Mouse (Mus musculus): ENCODE results near the gene Cenpb. TPM values are rescaled to one million over a fixed set of nuclear protein-coding genes. Genes with fewer than 3 reads are reported as not detected.

Cenpb gene
- polyA plus RNA-seq, 1 experiment = 55.0 TPM

DNA sequence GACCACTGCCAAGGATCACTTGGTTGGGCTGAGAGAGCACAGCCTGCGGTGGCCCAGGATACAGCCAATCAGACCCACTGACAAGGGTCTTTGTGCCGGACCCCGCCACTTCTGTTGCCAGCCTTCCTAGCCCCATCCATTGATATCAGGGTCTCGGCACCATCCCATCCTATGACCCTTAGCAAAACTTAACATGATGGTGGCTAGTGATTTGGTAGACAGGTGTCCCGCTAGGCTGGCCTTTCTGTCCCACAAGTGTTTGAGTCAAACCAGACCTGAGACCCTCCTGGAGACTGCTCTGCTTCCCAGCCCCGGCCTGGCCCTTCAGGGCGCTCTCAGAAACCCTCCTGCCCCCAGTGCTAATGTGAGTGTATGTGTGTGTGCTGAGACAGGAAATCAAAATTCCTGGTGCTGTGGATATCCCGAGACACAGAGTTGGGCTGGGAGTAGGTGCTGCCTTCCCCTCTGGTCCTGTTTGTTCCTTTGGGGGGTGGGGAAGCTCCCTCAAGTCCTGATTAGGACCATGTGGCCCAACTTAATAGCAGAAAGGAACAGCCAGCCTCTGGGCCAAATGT, 45.0 kb downstream of the Cenpb start:
- Histone ChIP-seq H3K4me1 (ENCODE audit: control insufficient read depth, insufficient read depth, low read length) (no peaks in the 10 kb centered on the region), H3K4me3 (ENCODE audit: insufficient read depth, low read length) (no peak overlapping the region), H3K27ac (ENCODE audit: insufficient read depth, low read length) (no peak overlapping the region)
- no peak for TF ChIP-seq CTCF (IDR thresholded peaks at IDR 0.05; ENCODE audit: borderline replicate concordance, insufficient read depth, low read length)
- TF ChIP-seq POLR2A (IDR thresholded peaks at IDR 0.05; ENCODE audit: low read depth, low read length) = no peak

DNA sequence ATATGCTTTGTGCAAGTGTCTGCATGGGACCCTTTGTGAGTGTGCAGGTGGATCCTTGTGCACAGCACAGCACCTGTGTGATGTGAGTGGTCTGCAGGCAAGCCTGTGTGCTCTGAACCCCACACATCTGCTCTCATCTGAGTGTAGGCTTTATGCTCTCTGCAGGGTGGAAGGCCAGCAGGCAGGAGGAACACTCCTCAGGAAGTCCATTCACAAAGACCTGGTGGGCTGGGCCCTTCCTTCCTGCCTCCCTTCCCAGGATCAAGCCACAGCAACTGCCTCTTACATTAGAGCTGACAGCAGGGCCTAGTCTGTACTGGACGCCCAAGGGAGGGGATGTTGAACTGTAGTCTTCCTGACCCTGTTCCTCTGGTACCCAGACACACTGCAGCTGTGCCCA, 45.5 kb downstream of the Cenpb start:
- Histone ChIP-seq H3K4me1 (ENCODE audit: control insufficient read depth, insufficient read depth, low read length) (no peaks in the 10 kb centered on the region), H3K27ac (ENCODE audit: insufficient read depth, low read length) (no peak overlapping the region), H3K4me3 (ENCODE audit: insufficient read depth, low read length) (no peak overlapping the region)
- no peak for TF ChIP-seq POLR2A (IDR thresholded peaks at IDR 0.05; ENCODE audit: low read depth, low read length)
- no peak for TF ChIP-seq CTCF (IDR thresholded peaks at IDR 0.05; ENCODE audit: borderline replicate concordance, insufficient read depth, low read length)

DNA sequence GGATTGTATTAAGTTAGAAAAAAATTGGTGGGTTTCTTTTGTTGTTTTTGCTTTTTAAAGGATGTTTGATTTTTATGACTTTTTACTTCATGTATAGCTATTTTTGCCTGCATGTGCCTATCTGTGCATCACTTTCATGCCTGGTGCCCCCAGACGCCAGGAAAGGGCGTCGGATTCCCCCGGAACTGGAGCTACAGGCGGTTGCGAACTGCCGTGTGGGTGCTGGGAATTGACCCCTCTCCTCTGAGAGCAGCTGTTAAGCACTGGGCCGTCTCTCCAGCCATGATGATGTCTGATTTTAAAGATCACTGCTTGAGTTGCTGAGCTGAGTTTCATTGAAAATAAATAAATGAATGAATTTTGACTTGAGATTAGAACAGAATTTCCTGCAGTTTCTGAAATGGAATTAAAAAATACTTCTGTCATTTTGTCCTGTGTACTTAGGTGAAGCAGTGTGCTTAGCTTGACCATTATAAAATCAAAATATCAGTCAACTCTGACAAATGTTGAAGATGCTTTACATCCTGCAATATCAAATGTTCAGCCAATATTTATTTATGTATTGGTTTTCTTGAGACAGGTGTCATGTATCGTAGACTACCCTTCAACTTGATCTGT, 46.8 kb downstream of the Cenpb start, which contains the start of gene Gm11037:
TSS of gene Gm11037 (plus strand) at position 568 of the 618 bp plus-strand sequence.
- no peak within 1 kb of the TSS for H3K27ac ChIP-seq (ENCODE audit: insufficient read depth, low read length)
- TF ChIP-seq POLR2A (IDR thresholded peaks at IDR 0.05; ENCODE audit: low read depth, low read length) (no peak), CTCF (IDR thresholded peaks at IDR 0.05; ENCODE audit: borderline replicate concordance, insufficient read depth, low read length) (no peak)
- no peaks in the 10 kb centered on the region for H3K4me1 ChIP-seq (ENCODE audit: control insufficient read depth, insufficient read depth, low read length)
- H3K4me3 ChIP-seq (ENCODE audit: insufficient read depth, low read length) = no peak within 1 kb of the TSS

DNA sequence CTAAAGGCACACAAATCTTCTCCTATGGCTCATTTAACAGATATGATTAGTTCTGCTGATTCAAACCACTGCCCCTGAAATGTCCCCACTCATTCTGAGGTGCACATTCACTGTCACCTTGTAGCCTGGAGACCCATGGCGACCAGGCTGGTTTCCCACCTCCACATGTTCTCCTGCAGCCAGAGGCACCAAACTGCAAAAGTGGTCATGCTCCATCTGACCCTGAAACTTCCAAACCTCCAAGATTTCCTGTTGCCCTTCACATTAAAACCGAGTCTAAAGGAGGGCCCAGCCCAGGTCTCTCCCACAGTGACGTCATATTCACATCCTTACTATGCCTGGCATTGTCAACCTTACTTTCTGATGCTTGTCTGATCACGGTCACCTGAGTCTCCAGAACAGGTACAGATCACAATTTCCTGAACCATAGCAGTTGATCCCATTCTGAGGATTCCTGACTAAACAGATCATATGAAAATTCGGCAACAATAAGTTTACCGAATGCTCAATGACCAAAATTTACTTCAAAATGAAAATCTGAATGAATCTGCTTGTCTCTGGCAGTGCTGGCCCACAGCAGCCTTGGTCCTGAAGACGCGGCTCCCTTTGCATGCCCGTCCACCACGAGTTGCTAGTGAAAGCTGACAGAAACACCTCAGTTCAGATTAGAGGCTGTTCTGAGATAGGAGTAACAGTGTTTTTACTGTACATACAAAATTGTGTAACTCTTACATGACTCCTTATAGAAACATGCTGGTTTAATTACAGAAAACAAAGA, 47.6 kb downstream of the Cenpb start:
- no peaks in the 10 kb centered on the region; the same call in 1 of the 2 replicates for H3K4me1 ChIP-seq (ENCODE audit: control insufficient read depth, insufficient read depth, low read length)
- TF ChIP-seq POLR2A (IDR thresholded peaks at IDR 0.05; ENCODE audit: low read depth, low read length) = no peak
- TF ChIP-seq CTCF (IDR thresholded peaks at IDR 0.05; ENCODE audit: borderline replicate concordance, insufficient read depth, low read length) = no peak
- H3K4me3 ChIP-seq (ENCODE audit: insufficient read depth, low read length) = no peak overlapping the region
- H3K27ac ChIP-seq (ENCODE audit: insufficient read depth, low read length) = no peak overlapping the region

DNA sequence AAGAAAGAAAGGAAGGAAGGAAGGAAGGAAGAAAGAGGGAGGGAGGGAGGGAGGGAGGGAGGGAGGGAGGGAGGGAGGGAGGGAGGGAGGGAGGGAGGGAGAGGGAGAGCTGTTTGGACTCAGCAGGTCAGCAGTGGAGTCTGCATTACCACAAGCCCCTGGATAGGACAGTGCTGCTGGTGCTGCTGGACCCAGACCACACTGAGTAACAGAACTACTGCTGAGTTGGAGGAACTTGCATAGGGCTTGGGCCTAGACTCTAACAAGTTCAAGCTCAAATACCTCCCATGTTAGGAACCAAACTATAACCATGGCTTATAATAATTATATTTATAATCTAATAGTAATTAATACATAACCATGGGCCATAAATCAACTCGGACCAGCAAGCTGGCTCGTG, 49.0 kb downstream of the Cenpb start:
- H3K4me1 ChIP-seq (ENCODE audit: control insufficient read depth, insufficient read depth, low read length) = no peaks in the 10 kb centered on the region; the same call in 1 of the 2 replicates

DNA sequence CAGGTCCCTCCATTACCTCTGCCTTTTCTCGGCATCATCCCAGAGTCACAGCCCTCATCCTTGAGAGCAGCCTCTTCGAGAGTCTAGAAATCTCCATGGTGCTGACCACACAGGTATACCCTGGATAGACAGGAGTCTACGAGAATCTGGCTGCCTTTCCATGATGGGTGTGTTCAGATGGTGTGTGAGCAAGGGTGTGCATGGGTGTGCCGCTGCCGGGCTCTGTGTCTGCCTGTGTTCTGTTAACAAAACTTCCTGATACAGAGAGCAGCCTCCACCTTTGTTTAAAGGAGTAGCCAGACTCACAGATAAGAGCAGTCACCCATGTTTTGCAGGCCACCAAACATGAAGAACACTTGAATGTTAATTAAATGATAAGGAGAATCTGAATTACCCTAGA, 50.0 kb downstream of the Cenpb start:
- TF ChIP-seq CTCF (IDR thresholded peaks at IDR 0.05; ENCODE audit: borderline replicate concordance, insufficient read depth, low read length) (no peak), POLR2A (IDR thresholded peaks at IDR 0.05; ENCODE audit: low read depth, low read length) (no peak)
- Histone ChIP-seq H3K4me1 (ENCODE audit: control insufficient read depth, insufficient read depth, low read length) (no peaks in the 10 kb centered on the region; the same call in 1 of the 2 replicates), H3K27ac (ENCODE audit: insufficient read depth, low read length) (no peak overlapping the region), H3K4me3 (ENCODE audit: insufficient read depth, low read length) (no peak overlapping the region)

More for the DNA sequence above, 49.0 kb downstream of the Cenpb start:
- Histone ChIP-seq H3K4me3 (ENCODE audit: insufficient read depth, low read length) (no peak overlapping the region), H3K27ac (ENCODE audit: insufficient read depth, low read length) (no peak overlapping the region)
- no peak for TF ChIP-seq POLR2A (IDR thresholded peaks at IDR 0.05; ENCODE audit: low read depth, low read length)
- no peak for TF ChIP-seq CTCF (IDR thresholded peaks at IDR 0.05; ENCODE audit: borderline replicate concordance, insufficient read depth, low read length)

DNA sequence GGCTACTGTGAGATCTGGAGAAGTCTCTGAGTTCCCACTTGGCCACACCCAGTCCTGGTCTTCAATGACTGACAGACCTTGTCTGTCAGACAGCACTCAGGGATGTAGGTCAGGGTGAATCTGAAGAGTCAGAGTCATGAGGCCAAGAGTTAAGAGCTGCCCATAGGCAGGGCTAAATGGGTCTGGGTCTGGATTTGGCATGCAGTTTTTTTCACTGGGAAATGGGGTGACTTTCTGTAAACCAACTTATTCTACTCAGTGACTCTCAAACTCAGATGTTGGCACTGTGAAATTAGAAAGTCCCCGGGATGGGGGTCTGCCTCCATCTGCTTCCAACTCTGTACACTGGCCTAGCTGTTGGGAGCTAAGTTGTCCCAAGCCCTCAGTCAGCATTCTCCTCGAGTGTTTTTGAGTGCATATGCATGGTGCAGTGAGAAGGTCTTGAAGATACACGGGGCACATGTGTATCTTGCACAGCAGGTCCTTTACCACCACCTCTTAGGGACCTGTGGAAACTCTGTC, 51.2 kb downstream of the Cenpb start:
- no peak for TF ChIP-seq CTCF (IDR thresholded peaks at IDR 0.05; ENCODE audit: borderline replicate concordance, insufficient read depth, low read length)
- no peak for TF ChIP-seq POLR2A (IDR thresholded peaks at IDR 0.05; ENCODE audit: low read depth, low read length)
- no peaks in the 10 kb centered on the region; the same call in 1 of the 2 replicates for H3K4me1 ChIP-seq (ENCODE audit: control insufficient read depth, insufficient read depth, low read length)
- no peak overlapping the region for H3K27ac ChIP-seq (ENCODE audit: insufficient read depth, low read length)
- no peak overlapping the region for H3K4me3 ChIP-seq (ENCODE audit: insufficient read depth, low read length)

DNA sequence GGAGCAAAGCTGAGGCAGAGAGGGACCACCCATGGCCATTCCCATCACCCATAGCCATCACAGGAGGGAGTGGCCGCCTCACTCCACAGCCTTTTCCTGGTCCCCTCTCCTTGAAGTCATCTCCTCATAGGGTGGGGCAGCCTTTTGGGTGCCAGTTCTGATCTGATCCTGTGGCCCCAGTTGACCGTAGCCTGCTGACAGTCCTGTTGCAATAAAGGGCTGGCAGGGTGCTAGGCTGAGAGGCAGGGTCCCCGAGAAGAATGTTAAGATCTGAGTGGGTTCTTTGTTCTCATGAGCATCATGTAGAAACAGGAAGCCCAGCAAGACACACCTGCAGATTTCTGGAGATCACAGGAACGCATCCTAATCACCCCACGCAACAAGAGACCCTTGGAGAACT, 51.7 kb downstream of the Cenpb start:
- Histone ChIP-seq H3K27ac (ENCODE audit: insufficient read depth, low read length) (no peak overlapping the region), H3K4me3 (ENCODE audit: insufficient read depth, low read length) (no peak overlapping the region), H3K4me1 (ENCODE audit: control insufficient read depth, insufficient read depth, low read length) (no peaks in the 10 kb centered on the region; the same call in 1 of the 2 replicates)
- TF ChIP-seq POLR2A (IDR thresholded peaks at IDR 0.05; ENCODE audit: low read depth, low read length) = no peak
- no peak for TF ChIP-seq CTCF (IDR thresholded peaks at IDR 0.05; ENCODE audit: borderline replicate concordance, insufficient read depth, low read length)

DNA sequence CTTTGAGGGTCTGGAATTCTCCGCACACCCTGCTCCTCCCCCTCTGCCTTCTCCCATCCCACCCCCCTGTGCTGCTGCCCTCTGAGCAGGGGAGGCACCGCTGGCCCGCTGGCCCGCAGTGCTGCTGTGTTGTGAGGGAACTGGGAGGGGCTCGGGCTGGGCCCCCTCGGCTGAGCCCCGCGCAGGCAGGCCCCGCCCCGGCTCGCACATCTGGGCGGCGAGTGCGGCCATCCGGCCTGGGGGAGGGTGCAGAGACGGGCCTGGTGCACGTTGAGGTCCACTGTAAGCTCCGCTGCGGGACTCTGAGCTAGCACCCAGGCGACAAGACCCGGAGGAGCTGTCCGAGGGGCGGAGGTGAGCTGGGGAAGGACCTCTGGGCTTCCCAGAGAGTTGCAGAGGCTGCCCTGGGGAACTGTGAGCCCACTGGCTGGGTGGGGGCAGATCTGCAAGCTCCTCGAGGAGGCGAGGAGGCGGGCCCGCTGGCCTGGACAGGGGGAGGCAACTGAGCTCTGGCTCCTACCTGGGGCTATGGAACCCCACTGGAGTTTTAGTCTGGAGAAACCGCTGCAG, 52.6 kb downstream of the Cenpb start, which contains the start of gene Hspa12b:
TSS of gene Hspa12b (plus strand) at position 120 of the 570 bp plus-strand sequence.
- peak within 1 kb of the TSS; percentile 55 for H3K4me3 ChIP-seq (ENCODE audit: insufficient read depth, low read length)
- H3K4me1 ChIP-seq (ENCODE audit: control insufficient read depth, insufficient read depth, low read length) = no peaks in the 10 kb centered on the region; the same call in 1 of the 2 replicates
- TF ChIP-seq POLR2A (IDR thresholded peaks at IDR 0.05; ENCODE audit: low read depth, low read length) = peak; percentile 73
- no peak for TF ChIP-seq CTCF (IDR thresholded peaks at IDR 0.05; ENCODE audit: borderline replicate concordance, insufficient read depth, low read length)
- no peak within 1 kb of the TSS for H3K27ac ChIP-seq (ENCODE audit: insufficient read depth, low read length)

Measured in embryonic fibroblast, embryonic 13.5 days (primary cell).